Mouse (Mus musculus): ENCODE results near the gene Olfr1282. TPM values are rescaled to one million over a fixed set of nuclear protein-coding genes. Genes with fewer than 3 reads are reported as not detected.
"Not testable (repeated sequence)": the region's sequence is repeated elsewhere in the genome, so short reads cannot be mapped to it uniquely, and the experiment has no call there.

Gene Olfr1282
- not detected in 2 replicates for polyA plus RNA-seq (2012; ENCODE audit: insufficient read depth, insufficient read length, missing spikeins)

GRCm38 (mm10) chr2:111335976-111336375 lies at the start of gene Olfr1282:
TSS of gene Olfr1282 (minus strand) at chr2:111336076.
- Histone ChIP-seq H3K27ac (replicated peaks; ENCODE audit: low read depth, low read length) (no peak within 1 kb of the TSS), H3K4me1 (ENCODE audit: control insufficient read depth, insufficient read depth, insufficient read length, low read length) (no peaks in the 10 kb centered on the region), H3K4me3 (ENCODE audit: insufficient read depth, low read depth, low read length) (no peak within 1 kb of the TSS)

GRCm38 (mm10) chr2:111375222-111375621 lies 39.3 kb upstream of the Olfr1282 start, which contains the start of gene Olfr1284:
TSS of gene Olfr1284 (plus strand) at chr2:111375522.
- H3K4me1 ChIP-seq (ENCODE audit: control insufficient read depth, insufficient read depth, insufficient read length, low read length): no peaks in the 10 kb centered on the region
- H3K27ac ChIP-seq (replicated peaks; ENCODE audit: low read depth, low read length): no peak within 1 kb of the TSS
- H3K4me3 ChIP-seq (ENCODE audit: insufficient read depth, low read depth, low read length): no peak within 1 kb of the TSS

GRCm38 (mm10) chr2:111366490-111366889 lies 30.6 kb upstream of the Olfr1282 start, which contains the start of gene Olfr1283:
TSS of gene Olfr1283 (plus strand) at chr2:111366790.
- Histone ChIP-seq H3K27ac (replicated peaks; ENCODE audit: low read depth, low read length) (no peak within 1 kb of the TSS), H3K4me3 (ENCODE audit: insufficient read depth, low read depth, low read length) (no peak within 1 kb of the TSS), H3K4me1 (ENCODE audit: control insufficient read depth, insufficient read depth, insufficient read length, low read length) (no peaks in the 10 kb centered on the region)

- H3K27ac ChIP-seq (replicated peaks; ENCODE audit: low read depth, low read length); H3K4me3 ChIP-seq (ENCODE audit: insufficient read depth, low read depth, low read length); H3K4me1 ChIP-seq (ENCODE audit: control insufficient read depth, insufficient read depth, insufficient read length, low read length): not testable (repeated sequence)
Observed at GRCm38 (mm10) chr2:111333721-111334120, 2.2 kb downstream of the Olfr1282 start.

GRCm38 (mm10) chr2:111326220-111326619 lies 9.7 kb downstream of the Olfr1282 start, which contains the start of gene Olfr1281:
TSS of gene Olfr1281 (plus strand) at chr2:111326520.
- H3K4me1 ChIP-seq (ENCODE audit: control insufficient read depth, insufficient read depth, insufficient read length, low read length): no peaks in the 10 kb centered on the region
- no peak within 1 kb of the TSS for H3K27ac ChIP-seq (replicated peaks; ENCODE audit: low read depth, low read length)
- no peak within 1 kb of the TSS for H3K4me3 ChIP-seq (ENCODE audit: insufficient read depth, low read depth, low read length)

- Histone ChIP-seq H3K4me1 (ENCODE audit: control insufficient read depth, insufficient read depth, insufficient read length, low read length) (no peaks in the 10 kb centered on the region), H3K27ac (replicated peaks; ENCODE audit: low read depth, low read length) (no peak within 1 kb of the TSS), H3K4me3 (ENCODE audit: insufficient read depth, low read depth, low read length) (no peak within 1 kb of the TSS)
Observed at GRCm38 (mm10) chr2:111313717-111314116, 22.2 kb downstream of the Olfr1282 start, which contains the start of gene Olfr1280. TSS of gene Olfr1280 (plus strand) at chr2:111314017.

- Histone ChIP-seq H3K4me1 (ENCODE audit: control insufficient read depth, insufficient read depth, insufficient read length, low read length) (no peaks in the 10 kb centered on the region), H3K4me3 (ENCODE audit: insufficient read depth, low read depth, low read length) (no peak within 1 kb of the TSS), H3K27ac (replicated peaks; ENCODE audit: low read depth, low read length) (no peak within 1 kb of the TSS)
Observed at GRCm38 (mm10) chr2:111300374-111300773, 35.5 kb downstream of the Olfr1282 start, which contains the start of gene Olfr1279. TSS of gene Olfr1279 (plus strand) at chr2:111300635.

- no peaks in the 10 kb centered on the region for H3K4me1 ChIP-seq (ENCODE audit: control insufficient read depth, insufficient read depth, insufficient read length, low read length)
- H3K27ac ChIP-seq (replicated peaks; ENCODE audit: low read depth, low read length): no peak overlapping the region
- H3K4me3 ChIP-seq (ENCODE audit: insufficient read depth, low read depth, low read length): no peak overlapping the region
Observed at GRCm38 (mm10) chr2:111298541-111298940, 37.3 kb downstream of the Olfr1282 start.

- Histone ChIP-seq H3K4me3 (ENCODE audit: insufficient read depth, low read depth, low read length) (no peak within 1 kb of the TSS), H3K27ac (replicated peaks; ENCODE audit: low read depth, low read length) (no peak within 1 kb of the TSS)
Observed at GRCm38 (mm10) chr2:111289836-111290235, 46.0 kb downstream of the Olfr1282 start, which contains the start of gene Olfr1278. TSS of gene Olfr1278 (plus strand) at chr2:111290136.

More at GRCm38 (mm10) chr2:111289836-111290235, 46.0 kb downstream of the Olfr1282 start, which contains the start of gene Olfr1278:
- H3K4me1 ChIP-seq (ENCODE audit: control insufficient read depth, insufficient read depth, insufficient read length, low read length): no peaks in the 10 kb centered on the region

Other genes with a start within 250 kb of the Olfr1282 start
- not detected in 2 replicates for gene Gm13941, start 230.1 kb downstream of the Olfr1282 start, polyA plus RNA-seq (2012; ENCODE audit: insufficient read depth, insufficient read length, missing spikeins)
- not detected in 2 replicates for gene Gm15130, start 183.1 kb downstream of the Olfr1282 start, polyA plus RNA-seq (2012; ENCODE audit: insufficient read depth, insufficient read length, missing spikeins)
- not detected in 2 replicates for gene 4930430A15Rik, start 106.5 kb downstream of the Olfr1282 start, polyA plus RNA-seq (2012; ENCODE audit: insufficient read depth, insufficient read length, missing spikeins)
- gene Olfr1275, start 100.8 kb downstream of the Olfr1282 start, polyA plus RNA-seq (2012; ENCODE audit: insufficient read depth, insufficient read length, missing spikeins): not detected in 2 replicates
- gene Olfr1276, start 81.6 kb downstream of the Olfr1282 start, polyA plus RNA-seq (2012; ENCODE audit: insufficient read depth, insufficient read length, missing spikeins): not detected in 2 replicates
- gene Olfr1277, start 62.0 kb downstream of the Olfr1282 start, polyA plus RNA-seq (2012; ENCODE audit: insufficient read depth, insufficient read length, missing spikeins): not detected in 2 replicates
- not detected in 2 replicates for gene Olfr1278, start 45.9 kb downstream of the Olfr1282 start, polyA plus RNA-seq (2012; ENCODE audit: insufficient read depth, insufficient read length, missing spikeins)
- gene Olfr1279, start 35.4 kb downstream of the Olfr1282 start, polyA plus RNA-seq (2012; ENCODE audit: insufficient read depth, insufficient read length, missing spikeins): not detected in 2 replicates
- gene Olfr1280, start 22.1 kb downstream of the Olfr1282 start, polyA plus RNA-seq (2012; ENCODE audit: insufficient read depth, insufficient read length, missing spikeins): not detected in 2 replicates
- gene Olfr1281, start 9.6 kb downstream of the Olfr1282 start, polyA plus RNA-seq (2012; ENCODE audit: insufficient read depth, insufficient read length, missing spikeins): not detected in 2 replicates
- gene Olfr1283, start 30.7 kb upstream of the Olfr1282 start, polyA plus RNA-seq (2012; ENCODE audit: insufficient read depth, insufficient read length, missing spikeins): not detected in 2 replicates
- gene Olfr1284, start 39.4 kb upstream of the Olfr1282 start, polyA plus RNA-seq (2012; ENCODE audit: insufficient read depth, insufficient read length, missing spikeins): not detected in 2 replicates
- gene Olfr1286, start 87.0 kb upstream of the Olfr1282 start, polyA plus RNA-seq (2012; ENCODE audit: insufficient read depth, insufficient read length, missing spikeins): not detected in 2 replicates
- not detected in 2 replicates for gene Olfr1287, start 113.1 kb upstream of the Olfr1282 start, polyA plus RNA-seq (2012; ENCODE audit: insufficient read depth, insufficient read length, missing spikeins)
- not detected in 2 replicates for gene Olfr1288, start 138.0 kb upstream of the Olfr1282 start, polyA plus RNA-seq (2012; ENCODE audit: insufficient read depth, insufficient read length, missing spikeins)
- gene Olfr1289, start 144.7 kb upstream of the Olfr1282 start, polyA plus RNA-seq (2012; ENCODE audit: insufficient read depth, insufficient read length, missing spikeins): not detected in 2 replicates
- not detected in 2 replicates for gene Olfr1290, start 157.8 kb upstream of the Olfr1282 start, polyA plus RNA-seq (2012; ENCODE audit: insufficient read depth, insufficient read length, missing spikeins)
- gene Olfr1291-ps1, start 161.1 kb upstream of the Olfr1282 start, polyA plus RNA-seq (2012; ENCODE audit: insufficient read depth, insufficient read length, missing spikeins): not detected in 2 replicates
- gene Olfr1293-ps, start 189.1 kb upstream of the Olfr1282 start, polyA plus RNA-seq (2012; ENCODE audit: insufficient read depth, insufficient read length, missing spikeins): not detected in 2 replicates
- gene Olfr1294, start 204.2 kb upstream of the Olfr1282 start, polyA plus RNA-seq (2012; ENCODE audit: insufficient read depth, insufficient read length, missing spikeins): not detected in 2 replicates
- gene Olfr1295, start 233.6 kb upstream of the Olfr1282 start, polyA plus RNA-seq (2012; ENCODE audit: insufficient read depth, insufficient read length, missing spikeins): not detected in 2 replicates

Measured in brown adipose tissue, adult 24 weeks (tissue).